Mouse (Mus musculus) testis, adult 10 weeks (tissue): Measurements from ENCODE around the gene Prpf31. TPM values are rescaled to one million over a fixed set of nuclear protein-coding genes. Genes with fewer than 3 reads are reported as not detected.

Source experiments
- polyA plus RNA-seq: library from polyadenylated mRNA; stranded (reverse); fragments of 350-450 nt; fragmentation: Illumina TruSeq; extraction: RNeasy Lipid Tissue Mini Kit (QIAGEN cat#74804); gene quantifications from one replicate; pipeline ENCODE4 v1.2.3, GENCODE M21; 2014; ENCODE audit warnings: low read depth, low replicate concordance

Gene Prpf31
- polyA plus RNA-seq = 13.3 TPM

DNA sequence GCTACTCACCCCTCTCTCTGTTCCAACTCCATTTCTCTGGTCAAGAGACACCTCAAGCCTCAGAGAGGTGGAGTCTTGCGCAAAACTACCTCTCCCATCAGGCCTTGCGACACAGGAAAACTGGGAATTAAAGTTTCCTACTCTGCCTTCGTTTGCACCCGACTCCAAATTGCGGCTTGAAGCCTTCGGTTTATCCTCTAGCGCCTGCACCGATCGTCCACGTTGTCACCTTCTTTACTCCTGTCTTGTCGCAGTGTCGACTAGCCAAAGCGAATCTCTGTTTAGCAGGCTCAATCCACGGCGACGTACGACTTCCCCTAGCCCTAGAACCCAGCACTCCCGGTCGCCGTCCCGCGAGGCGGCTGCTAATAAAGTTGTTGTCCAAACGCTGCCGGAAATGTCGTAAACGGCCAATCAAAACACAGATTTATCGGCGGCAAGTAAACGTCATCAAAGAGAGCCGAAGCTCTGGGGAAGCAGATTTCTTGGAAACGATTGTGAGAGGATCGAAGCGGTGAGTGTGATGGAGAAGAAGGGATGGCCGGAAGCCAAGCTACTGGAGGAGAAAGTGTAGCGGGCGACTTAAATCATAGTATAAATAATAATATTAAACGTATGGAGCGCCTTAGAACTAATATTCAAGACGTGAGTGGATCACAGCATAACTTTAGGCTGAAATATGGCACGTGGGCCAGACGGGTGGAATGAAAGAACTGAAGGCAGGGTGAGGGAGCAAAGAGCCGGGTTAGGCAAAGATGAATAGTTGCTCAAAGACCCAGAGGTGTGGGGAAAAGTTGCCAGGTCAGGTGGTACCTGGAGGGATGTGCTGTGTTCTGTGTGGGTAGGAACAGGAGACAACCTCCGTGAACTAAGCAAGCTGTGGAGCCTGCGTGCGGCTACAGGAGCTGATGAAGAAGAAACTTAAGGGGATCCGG lies at the start of gene Prpf31, which contains the start of gene Tfpt:
Gene Prpf31 (plus strand): TSS at position 443 of the 935 bp plus-strand sequence.
Gene Tfpt (minus strand): TSS at position 387 of the 935 bp plus-strand sequence.

DNA sequence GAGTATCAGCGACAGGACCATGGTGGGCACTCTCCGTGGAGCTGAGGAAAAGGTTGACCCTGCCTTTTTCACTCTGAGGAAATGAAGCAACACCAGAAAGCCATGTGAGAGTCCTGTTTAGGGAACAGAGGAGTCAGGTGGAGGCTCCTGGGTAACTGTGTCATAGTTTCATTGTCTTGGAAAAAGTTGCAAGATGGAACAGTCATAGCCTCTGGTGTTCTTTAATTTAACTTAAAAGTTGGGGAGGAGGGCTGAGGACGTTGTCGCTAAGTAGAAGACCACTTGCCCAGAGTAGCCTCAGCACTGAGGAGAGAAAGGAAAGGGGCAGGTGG lies 13.8 kb upstream of the Prpf31 start, which contains the start of gene Oscar:
Gene Oscar (minus strand): TSS at position 101 of the 332 bp plus-strand sequence.

DNA sequence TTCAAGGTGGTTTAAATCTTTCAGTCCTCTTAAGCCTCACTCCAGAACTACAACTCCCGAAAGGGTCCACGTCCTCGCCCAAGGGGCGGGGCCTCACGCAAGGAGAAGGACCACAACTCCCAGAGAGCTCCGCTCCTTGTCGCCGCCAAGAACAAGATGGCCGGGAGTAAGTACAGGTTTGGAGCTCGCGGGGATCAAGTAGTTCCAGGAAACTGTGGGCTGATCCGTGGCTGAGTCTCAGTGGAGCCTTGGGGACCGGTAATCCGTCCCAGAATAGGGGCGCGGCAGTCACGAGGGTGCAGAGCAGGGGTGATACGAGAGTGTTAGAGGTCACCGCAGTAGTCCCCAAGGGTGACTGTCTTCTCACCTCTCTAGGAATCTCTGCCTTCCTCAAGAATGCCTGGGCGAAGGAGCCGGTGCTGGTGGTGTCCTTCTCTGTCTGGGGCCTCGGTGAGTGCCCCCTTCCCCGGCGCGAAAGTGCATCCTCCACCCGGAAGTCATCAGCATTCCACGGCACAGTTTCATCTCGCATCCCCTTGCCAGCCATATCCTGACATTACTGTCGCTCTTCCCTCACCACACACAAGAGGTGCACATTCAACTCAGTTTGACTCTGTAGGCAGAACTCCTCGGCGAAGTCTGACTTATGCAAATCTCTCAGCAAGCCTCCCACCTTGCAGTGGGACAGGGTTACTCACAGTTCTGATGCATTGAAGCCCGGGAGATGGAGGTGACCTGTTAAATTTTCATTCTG lies 12.4 kb upstream of the Prpf31 start, which contains the start of gene Ndufa3:
Gene Ndufa3 (plus strand): TSS at position 132 of the 754 bp plus-strand sequence.

DNA sequence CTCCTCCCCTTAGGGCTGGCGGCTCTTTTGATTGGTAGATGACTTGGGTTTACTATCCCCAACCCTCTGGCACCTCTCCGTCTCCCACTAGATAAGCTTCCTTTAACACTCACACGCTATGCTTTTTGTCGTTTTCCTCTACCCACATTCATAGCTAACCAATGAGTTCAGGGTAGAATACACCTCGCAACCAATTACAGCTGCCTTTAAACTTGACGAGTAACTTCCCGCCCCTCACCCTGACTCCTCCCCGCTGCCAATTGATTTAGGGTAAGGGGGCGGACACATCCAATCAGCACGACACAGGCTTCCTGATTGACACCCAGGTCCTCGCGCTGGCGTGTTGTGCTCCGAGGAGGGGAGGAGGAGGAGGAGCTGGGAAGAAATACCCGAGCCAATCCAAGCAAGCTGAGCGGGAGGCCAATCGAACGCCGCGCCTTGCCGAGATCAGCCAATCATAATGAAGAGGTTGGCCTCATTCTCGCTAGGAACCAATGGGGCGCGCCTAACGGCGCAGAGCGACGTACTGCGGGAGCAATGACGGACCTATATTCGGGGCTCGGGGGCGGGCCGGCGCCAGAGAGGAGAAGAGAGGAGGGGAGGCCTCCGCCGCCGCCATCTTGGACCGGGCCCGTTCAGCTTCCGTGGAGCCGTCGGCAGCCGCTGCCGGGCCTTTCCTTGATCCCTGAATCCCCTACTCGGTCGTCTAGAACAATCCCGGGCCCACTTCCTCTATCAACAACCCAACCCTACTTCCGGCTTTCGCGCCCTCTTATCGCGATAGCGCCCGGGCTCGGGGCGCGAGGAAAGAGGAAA lies 15.1 kb downstream of the Prpf31 start, which contains the start of gene Cnot3:
Gene Cnot3 (plus strand): TSS at position 597 of the 816 bp plus-strand sequence.

DNA sequence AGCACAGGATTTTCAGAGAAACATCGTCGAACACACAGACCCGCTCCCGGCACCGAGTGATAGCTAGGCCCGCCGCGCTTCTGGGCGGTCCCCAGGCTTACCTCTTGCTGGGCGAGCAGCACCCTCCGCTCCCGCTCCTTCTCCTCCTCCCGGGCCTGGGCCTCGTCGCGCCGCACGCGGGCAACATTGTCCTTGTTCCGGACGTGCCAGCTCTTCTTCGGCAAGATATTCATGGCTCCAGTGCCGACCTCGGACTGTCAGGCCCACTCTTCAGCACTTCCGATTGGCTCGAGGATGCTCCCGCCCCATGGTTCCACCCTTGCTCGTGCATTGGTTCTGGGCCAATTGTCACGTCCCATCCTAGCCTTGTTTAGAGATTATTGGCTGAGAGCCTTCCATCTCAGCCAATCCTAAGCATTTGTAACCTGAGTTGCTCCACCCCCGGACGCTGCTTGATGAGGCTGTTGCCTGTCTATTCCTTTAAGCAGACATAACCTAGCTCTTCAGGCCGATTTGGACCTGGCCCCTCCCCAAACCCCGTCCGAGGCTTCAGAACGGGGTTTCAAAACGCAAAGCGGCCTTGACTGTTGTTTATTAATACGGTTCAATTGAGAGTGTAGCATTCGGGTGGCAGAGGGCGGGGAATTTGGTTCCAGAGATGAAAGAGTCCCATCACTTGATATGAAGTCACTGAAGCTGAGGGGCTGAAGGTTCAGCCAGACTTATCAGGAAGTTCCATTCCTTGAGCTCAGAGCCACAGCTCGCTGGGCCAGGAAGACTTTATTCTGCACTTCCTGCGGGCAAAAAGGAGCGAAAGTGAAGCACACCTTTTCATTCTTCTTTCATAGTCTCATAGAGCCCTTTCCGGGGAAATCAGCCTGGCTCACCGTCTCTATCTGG lies 35.7 kb downstream of the Prpf31 start, which contains the start of gene Leng1:
Gene Leng1 (minus strand): TSS at position 626 of the 900 bp plus-strand sequence.

DNA sequence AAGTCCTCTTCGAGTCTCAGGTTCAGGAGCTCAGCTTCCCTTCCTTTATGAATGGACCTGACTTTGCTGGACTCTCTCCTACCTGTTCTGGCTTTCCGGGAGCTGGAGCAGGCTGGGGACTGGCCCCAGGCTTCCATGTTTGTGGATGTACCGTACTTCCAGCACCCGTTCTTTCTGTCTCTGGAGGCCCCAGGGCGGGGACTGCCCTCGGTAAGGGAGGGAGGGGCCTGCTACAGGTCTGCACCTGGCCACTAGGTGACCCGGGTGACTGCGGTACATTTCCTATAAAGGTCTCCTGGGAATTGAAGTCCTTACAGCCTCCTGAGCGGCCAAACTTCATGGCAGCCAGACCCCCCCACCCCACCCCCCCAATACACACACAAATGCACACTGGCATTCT lies 47.6 kb downstream of the Prpf31 start, which contains the start of gene Tmc4:
Gene Tmc4 (minus strand): TSS at position 212 of the 400 bp plus-strand sequence.

Other genes with a start within 250 kb of the Prpf31 start
- 1.6 TPM for gene Cacng8, start 239.3 kb upstream of the Prpf31 start, polyA plus RNA-seq
- gene Cacng6, start 205.8 kb upstream of the Prpf31 start, polyA plus RNA-seq = 0.17 TPM
- gene Tarm1, start 127.4 kb upstream of the Prpf31 start, polyA plus RNA-seq = 0.14 TPM
- 1.3 TPM for gene Oscar, start 13.8 kb upstream of the Prpf31 start, polyA plus RNA-seq
- 18.2 TPM for gene Ndufa3, start 12.6 kb upstream of the Prpf31 start, polyA plus RNA-seq
- 3.1 TPM for gene Tfpt, start 56 bp upstream of the Prpf31 start, polyA plus RNA-seq
- 10.5 TPM for gene Cnot3, start 15.3 kb downstream of the Prpf31 start, polyA plus RNA-seq
- gene Leng1, start 35.9 kb downstream of the Prpf31 start, polyA plus RNA-seq = 3.2 TPM
- 2.5 TPM for gene Tmc4, start 47.6 kb downstream of the Prpf31 start, polyA plus RNA-seq
- 1.2 TPM for gene Tsen34, start 62.9 kb downstream of the Prpf31 start, polyA plus RNA-seq
- gene Mboat7, start 63.5 kb downstream of the Prpf31 start, polyA plus RNA-seq = 10.7 TPM
- gene Rps9, start 74.0 kb downstream of the Prpf31 start, polyA plus RNA-seq = 3.7 TPM
- gene Pirb, start 90.4 kb downstream of the Prpf31 start, polyA plus RNA-seq = 0.22 TPM
- gene Gm15448, start 195.7 kb downstream of the Prpf31 start, polyA plus RNA-seq = not detected
- gene Pira2, start 215.1 kb downstream of the Prpf31 start, polyA plus RNA-seq = 0.43 TPM